Mouse (Mus musculus): ENCODE measurements around the gene Ifi35.
A peak's percentile ranks its signal among the peaks of the same experiment; 100 is the strongest.

DNA sequence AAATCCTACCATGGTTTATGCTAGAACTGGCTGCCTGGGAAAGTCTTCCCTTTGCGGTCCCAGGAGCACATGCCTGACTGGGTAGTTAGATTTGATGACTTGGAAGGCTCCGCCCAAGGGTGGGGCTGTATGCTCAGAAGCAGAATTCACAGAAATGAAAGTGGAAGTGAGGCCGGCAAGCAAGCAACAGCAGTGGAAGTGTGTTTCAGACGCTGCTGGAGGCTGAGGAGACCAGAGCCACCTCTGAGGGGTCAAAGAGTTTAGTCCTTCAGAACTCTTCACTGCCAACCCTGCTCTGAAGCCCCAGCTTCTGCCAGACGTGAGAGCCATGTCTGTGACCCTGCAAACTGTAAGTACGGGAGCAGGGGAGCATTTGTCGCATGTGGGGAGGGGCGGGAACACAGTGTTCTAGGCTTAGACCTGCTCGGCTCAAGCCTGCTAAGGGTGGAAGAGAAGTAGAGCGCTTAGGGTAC, at the start of gene Ifi35:
- TF ChIP-seq CTCF (IDR thresholded peaks at IDR 0.05; ENCODE audit: extremely low read depth, insufficient read depth, insufficient read length, insufficient replicate concordance): no peak
- peak; percentile 88; the same call in 1 of the 2 replicates for TF ChIP-seq POLR2A (IDR thresholded peaks at IDR 0.05; ENCODE audit: low read depth, low read length)

All from spleen, adult 2 months (tissue).